Mouse (Mus musculus) liver, embryonic 14.5 days (tissue): Measurements from ENCODE around the gene Palld. TPM values are rescaled to one million over a fixed set of nuclear protein-coding genes. Genes with fewer than 3 reads are reported as not detected.

Experiments used
- ATAC-seq: fragments of 200-750 bp; cut with Nextera tagmentation; 2 replicates; pipeline ENCODE4 v1.8.0; 2017; ENCODE audit warnings: moderate number of reproducible peaks, mild to moderate bottlenecking, moderate library complexity; ENCODE audit not compliant: insufficient read depth
- DNase-seq, 3 experiments: peaks; one replicate each; pipeline ENCODE4 v3.0.0-alpha.2; 2012 to 2013; ENCODE audit warnings: low read depth in 3 of 3, low spot score in 3 of 3
- H3K27ac ChIP-seq: fragments of 300-500 bp; sonication (generic); 2 replicates; pipeline ENCODE4 v1.5.1; 2014; ENCODE audit warnings: moderate library complexity, mild to moderate bottlenecking, control low read depth, inconsistent platforms
- H3K27me3 ChIP-seq: fragments of 300-500 bp; sonication (generic); 2 replicates; pipeline ENCODE4 v1.6.1; 2014; ENCODE audit warnings: mild to moderate bottlenecking, low read length, moderate library complexity; ENCODE audit not compliant: control insufficient read depth, insufficient read depth
- H3K36me3 ChIP-seq: fragments of 300-500 bp; sonication (generic); replicated peaks from 2 replicates; pipeline ENCODE4 v1.6.1; 2014; ENCODE audit warnings: low read depth; ENCODE audit not compliant: control insufficient read depth, insufficient read depth
- H3K4me1 ChIP-seq, 2 experiments: fragments of 200-500 bp in 1 of 2; fragments of 300-500 bp in 1 of 2; sonication (generic) in 1 of 2; replicated peaks; 2 replicates each; pipeline ENCODE4 v1.6.1; 2012 to 2014; ENCODE audit warnings: antibody characterized with exemption in 1 of 2, inconsistent platforms in 1 of 2, low read length in 1 of 2; ENCODE audit not compliant: control insufficient read depth in 2 of 2, insufficient read depth in 2 of 2
- H3K4me2 ChIP-seq: fragments of 300-500 bp; sonication (generic); 2 replicates; pipeline ENCODE4 v1.6.1; 2014; ENCODE audit warnings: low read depth, mild to moderate bottlenecking, control low read depth, moderate library complexity
- H3K4me3 ChIP-seq, 2 experiments: fragments of 200-500 bp in 1 of 2; fragments of 300-500 bp in 1 of 2; sonication (generic) in 1 of 2; 2 replicates each; pipeline ENCODE4 v1.5.1; 2012 to 2014; ENCODE audit warnings: low read depth in 2 of 2, low read length in 2 of 2, mild to moderate bottlenecking in 2 of 2, control low read depth in 1 of 2, inconsistent platforms in 1 of 2, moderate library complexity in 1 of 2; ENCODE audit not compliant: insufficient read depth in 1 of 2
- H3K9ac ChIP-seq: fragments of 300-500 bp; sonication (generic); replicated peaks from 2 replicates; pipeline ENCODE4 v1.6.1; 2014; ENCODE audit warnings: mild to moderate bottlenecking, control low read depth, moderate library complexity
- H3K9me3 ChIP-seq: fragments of 300-500 bp; sonication (generic); 2 replicates; pipeline ENCODE4 v1.6.1; 2016; ENCODE audit warnings: low read length, mixed read lengths; ENCODE audit not compliant: control insufficient read depth
- CTCF ChIP-seq: IDR thresholded peaks from 2 replicates; pipeline ENCODE4 v1.5.1; 2016; ENCODE audit warnings: antibody characterized with exemption, low read depth, control low read depth
- EP300 ChIP-seq: IDR thresholded peaks from 2 replicates; pipeline ENCODE4 v1.6.1; 2016; ENCODE audit warnings: antibody characterized with exemption, low read depth
- WGBS: fragments of 180-500 bp; shearing (Covaris S2); extraction: QIAGEN DNeasy Blood & Tissue Kit; methylation state at CpG from one replicate; pipeline ENCODE4 v1.1.7; 2014; ENCODE audit not compliant: insufficient replicate concordance; 5-methylcytosine and 5-hydroxymethylcytosine counted together
- polyA plus RNA-seq, 2 experiments: library from polyadenylated mRNA; depleted of rRNA in 1 of 2; stranded (reverse) in 1 of 2; unstranded in 1 of 2; fragments of >200 nt; fragmentation: Nextera tagmentation in 1 of 2; extraction: Ambion mirVana in 1 of 2; gene quantifications; 2 replicates each; pipeline versions ENCODE4 v1.2.1 to v1.2.3; 2012 to 2014

The Palld gene
- polyA plus RNA-seq, 2 experiments, result 1.8 to 2.9 TPM

- no peak for DNase-seq
- WGBS, result 66% methylated on average over 5 of the region's 5 CpGs
- Histone ChIP-seq H3K9me3 (no peaks in the 10 kb centered on the region), H3K4me2 (no peak overlapping the region), H3K4me1 (peaks cover 0 to 8% of the 10 kb centered on the region in 2 experiments; a peak in 1 of 4 replicates), H3K36me3 (no peaks in the 10 kb centered on the region), H3K4me3 (no peak overlapping the region), H3K27me3 (no peaks in the 10 kb centered on the region), H3K9ac (no peak overlapping the region), H3K27ac (no peak overlapping the region)
- no peak for TF ChIP-seq CTCF
- no peak for TF ChIP-seq EP300
- no peak for ATAC-seq
These were observed 321.2 kb downstream of the Palld start for GRCm38 (mm10) chr8:61581259-61581658.

- no peaks in the 10 kb centered on the region for H3K27me3 ChIP-seq
- no peaks in the 10 kb centered on the region for H3K9me3 ChIP-seq
- peaks cover 0 to 6% of the 10 kb centered on the region in 2 experiments; a peak in 2 of 4 replicates for H3K4me1 ChIP-seq
- no peak overlapping the region for H3K27ac ChIP-seq
- no peak overlapping the region for H3K4me2 ChIP-seq
- H3K4me3 ChIP-seq, result no peak overlapping the region
- no peak overlapping the region for H3K9ac ChIP-seq
- no peaks in the 10 kb centered on the region for H3K36me3 ChIP-seq
- ATAC-seq, result no peak
- WGBS, result 59% methylated on average over 4 of the region's 4 CpGs
- no peak for TF ChIP-seq CTCF
- TF ChIP-seq EP300, result no peak
- no peak for DNase-seq
These were observed 322.7 kb downstream of the Palld start for GRCm38 (mm10) chr8:61579831-61580230.

- Histone ChIP-seq H3K9me3 (no peaks in the 10 kb centered on the region), H3K4me1 (peaks cover 0 to 5% of the 10 kb centered on the region in 2 experiments; a peak in 1 of 4 replicates), H3K36me3 (no peaks in the 10 kb centered on the region), H3K4me2 (no peak overlapping the region), H3K27ac (no peak overlapping the region), H3K9ac (no peak overlapping the region), H3K27me3 (no peaks in the 10 kb centered on the region), H3K4me3 (no peak overlapping the region)
- DNase-seq (no peak), ATAC-seq (no peak)
- 49% methylated on average over 6 of the region's 6 CpGs for WGBS
- TF ChIP-seq CTCF, result no peak
- TF ChIP-seq EP300, result no peak
These were observed 323.7 kb downstream of the Palld start for GRCm38 (mm10) chr8:61578754-61579153.

- ATAC-seq (no peak), DNase-seq (no peak)
- H3K4me2 ChIP-seq, result no peak overlapping the region
- H3K27ac ChIP-seq, result no peak overlapping the region
- no peaks in the 10 kb centered on the region for H3K9me3 ChIP-seq
- H3K36me3 ChIP-seq, result no peaks in the 10 kb centered on the region
- H3K4me3 ChIP-seq, result no peak overlapping the region
- WGBS, result 43% methylated on average over 4 of the region's 4 CpGs
- peaks cover 0 to 12% of the 10 kb centered on the region in 2 experiments; a peak in 2 of 4 replicates for H3K4me1 ChIP-seq
- no peaks in the 10 kb centered on the region for H3K27me3 ChIP-seq
- TF ChIP-seq EP300 (no peak), CTCF (no peak)
- H3K9ac ChIP-seq, result no peak overlapping the region
These were observed 327.3 kb downstream of the Palld start for GRCm38 (mm10) chr8:61575096-61575653.

- Histone ChIP-seq H3K36me3 (no peaks in the 10 kb centered on the region), H3K9ac (no peak overlapping the region), H3K27me3 (no peaks in the 10 kb centered on the region), H3K4me1 (peaks cover 0 to 12% of the 10 kb centered on the region in 2 experiments; a peak in 2 of 4 replicates), H3K27ac (no peak overlapping the region), H3K9me3 (no peaks in the 10 kb centered on the region), H3K4me2 (no peak overlapping the region), H3K4me3 (no peak overlapping the region)
- WGBS, result 71% methylated on average over 7 of the region's 7 CpGs
- TF ChIP-seq CTCF (no peak), EP300 (no peak)
- DNase-seq, result no peak
- ATAC-seq, result no peak
These were observed 328.0 kb downstream of the Palld start for GRCm38 (mm10) chr8:61574526-61574925.
